Mouse (Mus musculus) forebrain, embryonic 14.5 days (tissue): Measurements from ENCODE around the gene Cnnm2. TPM values are rescaled to one million over a fixed set of nuclear protein-coding genes. Genes with fewer than 3 reads are reported as not detected.

ENCODE experiments used
- ATAC-seq: fragments of 200-750 bp; cut with Nextera tagmentation; 2 replicates; pipeline ENCODE4 v1.8.0; 2017; ENCODE audit warnings: mild to moderate bottlenecking, moderate library complexity
- DNase-seq: peaks from one replicate; pipeline ENCODE4 v3.0.0-alpha.2; 2015; ENCODE audit warnings: low spot score
- H3K27ac ChIP-seq: fragments of 300-500 bp; sonication (generic); 2 replicates; pipeline ENCODE4 v1.5.1; 2014; ENCODE audit warnings: low read depth, mild to moderate bottlenecking, control low read depth, low read length, moderate library complexity
- H3K27me3 ChIP-seq: fragments of 300-500 bp; sonication (generic); replicated peaks from 2 replicates; pipeline ENCODE4 v1.6.1; 2014; ENCODE audit warnings: low read length, control low read depth, mixed read lengths; ENCODE audit not compliant: control insufficient read depth, insufficient read depth
- H3K36me3 ChIP-seq: fragments of 300-500 bp; sonication (generic); 2 replicates; pipeline ENCODE4 v1.6.1; 2014; ENCODE audit warnings: low read length, control low read depth; ENCODE audit not compliant: control insufficient read depth, insufficient read depth
- H3K4me1 ChIP-seq: fragments of 300-500 bp; sonication (generic); 2 replicates; pipeline ENCODE4 v1.6.1; 2014; ENCODE audit warnings: antibody characterized with exemption, low read length, control low read depth; ENCODE audit not compliant: control insufficient read depth, insufficient read depth
- H3K4me2 ChIP-seq: fragments of 300-500 bp; sonication (generic); 2 replicates; pipeline ENCODE4 v1.6.1; 2014; ENCODE audit warnings: mild to moderate bottlenecking, control low read depth, low read length
- H3K4me3 ChIP-seq: fragments of 300-500 bp; sonication (generic); 2 replicates; pipeline ENCODE4 v1.5.1; 2014; ENCODE audit warnings: low read depth, low read length, control low read depth
- H3K9ac ChIP-seq: fragments of 300-500 bp; sonication (generic); 2 replicates; pipeline ENCODE4 v1.6.1; 2014; ENCODE audit warnings: mild to moderate bottlenecking, low read length, control low read depth, moderate library complexity
- H3K9me3 ChIP-seq: fragments of 300-500 bp; sonication (generic); replicated peaks from 2 replicates; pipeline ENCODE4 v1.6.1; 2016; ENCODE audit warnings: low read length, control low read depth, mixed read lengths; ENCODE audit not compliant: control insufficient read depth
- WGBS: fragments of 180-500 bp; shearing (Covaris S2); extraction: QIAGEN DNeasy Blood & Tissue Kit; methylation state at CpG from one replicate; pipeline ENCODE4 v1.1.7; 2014; 5-methylcytosine and 5-hydroxymethylcytosine counted together
- polyA plus RNA-seq: library from polyadenylated mRNA; unstranded; fragments of >200 nt; fragmentation: Nextera tagmentation; extraction: Ambion mirVana; gene quantifications from 2 replicates; pipeline ENCODE4 v1.2.1, GENCODE M21; 2014

Cnnm2 gene
- polyA plus RNA-seq, 1 experiment from 2014 or later, result 2.8 TPM

DNA sequence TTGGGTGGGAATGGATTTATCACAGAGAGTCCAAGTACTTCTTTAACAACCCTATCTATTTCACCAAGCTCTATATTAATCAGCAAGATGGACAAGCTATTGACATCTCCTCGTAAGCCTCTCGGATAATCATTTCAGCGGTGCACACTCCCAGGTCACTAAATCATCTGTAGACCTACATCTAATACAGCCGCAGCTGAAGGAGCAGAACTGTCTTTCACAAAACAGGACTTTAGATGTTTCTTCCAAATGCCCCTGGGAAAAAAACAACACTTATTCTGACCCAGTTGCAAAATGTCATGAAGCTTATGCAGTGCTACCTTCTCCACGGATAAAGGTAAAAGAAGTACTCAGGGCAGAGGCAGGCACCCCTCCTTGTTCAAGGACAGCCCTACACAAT is 146.8 kb downstream of the Cnnm2 start:
- 67% methylated on average over 5 of the region's 5 CpGs for WGBS
- no peak overlapping the region for H3K9ac ChIP-seq
- H3K36me3 ChIP-seq, result no peaks in the 10 kb centered on the region
- no peak overlapping the region for H3K4me3 ChIP-seq
- no peaks in the 10 kb centered on the region for H3K4me1 ChIP-seq
- ATAC-seq, result no peak
- no peak for DNase-seq
- H3K27ac ChIP-seq, result no peak overlapping the region
- H3K9me3 ChIP-seq, result no peaks in the 10 kb centered on the region
- no peaks in the 10 kb centered on the region for H3K27me3 ChIP-seq
- H3K4me2 ChIP-seq, result no peak overlapping the region

DNA sequence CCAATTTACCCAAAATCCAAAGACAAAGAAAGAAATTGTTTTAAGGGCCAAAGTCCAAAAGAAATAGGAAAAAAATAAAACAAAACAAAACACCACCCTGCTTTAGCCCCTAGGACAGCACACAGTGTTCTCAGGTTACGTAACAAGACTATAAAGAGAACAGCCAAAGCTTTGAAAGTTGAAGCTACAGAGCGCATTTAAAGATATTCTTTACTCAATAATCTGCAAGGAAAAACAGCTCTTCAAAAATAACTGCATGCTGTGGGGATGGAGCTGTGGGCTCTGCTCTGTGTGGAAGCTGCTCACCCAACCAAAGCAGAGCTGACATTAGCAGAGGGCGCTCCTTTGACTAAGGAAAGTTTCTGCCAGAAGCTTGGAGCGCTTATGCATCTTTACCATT is 147.6 kb downstream of the Cnnm2 start:
- Histone ChIP-seq H3K27me3 (no peaks in the 10 kb centered on the region), H3K9ac (no peak overlapping the region), H3K27ac (no peak overlapping the region), H3K9me3 (no peaks in the 10 kb centered on the region), H3K4me2 (no peak overlapping the region), H3K4me3 (no peak overlapping the region), H3K4me1 (no peaks in the 10 kb centered on the region), H3K36me3 (no peaks in the 10 kb centered on the region)
- DNase-seq, result peak; percentile 1
- no peak for ATAC-seq
- 34% methylated on average over 4 of the region's 4 CpGs for WGBS

DNA sequence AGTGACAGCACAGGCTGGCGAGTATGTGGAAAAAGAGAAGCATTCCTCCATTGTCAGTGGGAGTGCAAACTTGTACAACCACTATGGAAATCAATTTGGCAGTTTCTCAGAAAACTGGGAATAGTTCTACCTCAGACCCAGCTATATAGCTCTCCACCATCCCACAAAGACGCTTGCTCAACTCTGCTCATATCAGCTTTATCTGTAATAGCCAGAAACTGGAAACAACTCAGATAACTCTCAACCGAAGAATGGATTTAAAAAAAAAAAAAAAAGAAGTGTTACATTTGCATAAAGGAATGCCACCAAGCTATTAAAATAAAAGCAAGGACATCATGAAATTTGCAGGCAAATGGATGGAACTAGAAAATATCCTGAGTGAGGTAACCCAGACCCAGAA is 150.1 kb downstream of the Cnnm2 start:
- H3K27me3 ChIP-seq, result no peaks in the 10 kb centered on the region
- H3K36me3 ChIP-seq, result no peaks in the 10 kb centered on the region
- no peaks in the 10 kb centered on the region for H3K9me3 ChIP-seq
- no peak overlapping the region for H3K4me3 ChIP-seq
- no peak for ATAC-seq
- H3K4me2 ChIP-seq, result no peak overlapping the region
- no peak overlapping the region for H3K9ac ChIP-seq
- H3K4me1 ChIP-seq, result no peaks in the 10 kb centered on the region
- H3K27ac ChIP-seq, result no peak overlapping the region
- 89% methylated on average over 3 of the region's 3 CpGs for WGBS
- DNase-seq, result no peak

DNA sequence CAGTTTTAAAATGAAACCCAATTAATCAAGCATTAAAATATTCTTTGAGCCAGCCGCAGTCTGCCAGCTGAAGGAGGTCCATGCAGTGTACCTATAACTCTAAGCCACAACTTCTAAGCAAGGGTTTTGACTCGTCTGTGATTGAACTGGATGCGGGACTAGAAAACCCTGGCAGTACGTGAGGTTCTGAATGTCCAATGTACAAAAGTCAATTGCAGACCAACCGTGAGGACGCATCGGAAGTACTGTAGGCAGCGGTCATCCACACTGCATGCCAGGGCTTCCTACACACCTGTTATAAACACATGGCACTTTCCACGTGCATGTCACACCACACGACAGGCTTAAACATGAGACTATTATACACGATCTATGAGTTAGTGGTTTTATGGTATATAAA is 152.2 kb downstream of the Cnnm2 start:
- ATAC-seq, result no peak
- Histone ChIP-seq H3K9me3 (no peaks in the 10 kb centered on the region), H3K9ac (no peak overlapping the region), H3K27ac (no peak overlapping the region), H3K4me3 (no peak overlapping the region), H3K4me1 (no peaks in the 10 kb centered on the region), H3K4me2 (no peak overlapping the region), H3K36me3 (no peaks in the 10 kb centered on the region), H3K27me3 (no peaks in the 10 kb centered on the region)
- 93% methylated on average over 11 of the region's 11 CpGs for WGBS
- DNase-seq, result no peak

DNA sequence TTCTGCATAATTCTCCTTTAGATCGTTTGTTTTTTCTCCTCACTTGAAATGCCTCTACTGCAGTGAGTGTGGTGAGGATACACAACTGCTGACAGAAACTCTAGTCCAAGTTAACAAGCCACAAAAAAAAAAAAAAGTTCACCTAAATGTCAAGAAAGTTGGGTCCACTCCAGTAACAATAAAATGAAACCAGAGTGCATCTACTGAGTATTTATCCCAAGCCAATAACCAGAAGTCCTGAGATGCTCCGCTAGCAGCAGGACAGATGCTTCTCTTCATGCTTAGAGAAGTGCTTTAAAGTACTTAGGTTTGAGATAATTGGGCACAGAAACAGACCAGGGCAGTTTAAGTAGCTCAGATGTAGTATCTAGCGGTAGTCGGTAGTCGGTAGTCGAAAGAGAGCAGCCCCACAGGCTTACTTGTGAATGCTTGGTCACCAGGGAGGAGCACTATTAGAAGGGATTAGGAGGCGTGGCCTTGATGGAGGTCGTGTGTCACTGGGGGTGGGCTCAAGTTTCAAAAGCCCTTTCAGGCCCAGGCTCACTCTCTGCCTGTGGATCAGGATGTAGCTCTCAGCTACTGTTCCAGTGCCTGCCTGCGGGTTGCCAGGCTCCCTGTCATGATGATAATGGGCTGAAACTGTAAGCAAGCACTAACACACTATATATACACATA is 154.1 kb downstream of the Cnnm2 start:
- Histone ChIP-seq H3K4me3 (no peak overlapping the region), H3K36me3 (no peaks in the 10 kb centered on the region; the same call in 1 of the 2 replicates), H3K4me2 (no peak overlapping the region), H3K27me3 (no peaks in the 10 kb centered on the region), H3K4me1 (no peaks in the 10 kb centered on the region), H3K9me3 (no peaks in the 10 kb centered on the region), H3K9ac (no peak overlapping the region), H3K27ac (no peak overlapping the region)
- 58% methylated on average over 9 of the region's 9 CpGs for WGBS
- DNase-seq, result no peak
- no peak for ATAC-seq

DNA sequence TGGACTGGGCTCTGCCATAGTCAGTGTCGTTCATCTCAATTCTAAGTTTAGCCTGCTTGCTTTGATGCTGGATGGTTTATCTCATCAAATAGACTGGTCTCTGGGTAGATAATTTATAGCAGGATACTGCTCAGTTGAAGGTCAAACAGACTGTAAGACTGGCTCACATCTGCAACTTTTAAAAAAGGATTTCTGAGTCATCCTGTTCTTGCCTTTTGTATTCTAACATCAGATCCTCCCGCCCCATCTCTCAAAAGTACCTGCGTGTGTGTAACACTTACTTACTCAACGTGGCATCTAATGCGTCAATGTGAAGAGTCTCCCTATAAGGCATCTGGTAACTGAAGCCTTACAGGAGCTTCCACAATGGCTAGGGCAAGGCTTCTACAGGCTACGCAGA is 159.2 kb downstream of the Cnnm2 start:
- H3K27me3 ChIP-seq, result no peaks in the 10 kb centered on the region
- DNase-seq (no peak), ATAC-seq (no peak)
- no peak overlapping the region for H3K9ac ChIP-seq
- WGBS, result 91% methylated on average over 6 of the region's 6 CpGs
- no peaks in the 10 kb centered on the region for H3K4me1 ChIP-seq
- H3K36me3 ChIP-seq, result peaks cover 5% of the 10 kb centered on the region; the same call in 1 of the 2 replicates
- H3K27ac ChIP-seq, result no peak overlapping the region
- no peaks in the 10 kb centered on the region for H3K9me3 ChIP-seq
- no peak overlapping the region for H3K4me3 ChIP-seq
- H3K4me2 ChIP-seq, result no peak overlapping the region

DNA sequence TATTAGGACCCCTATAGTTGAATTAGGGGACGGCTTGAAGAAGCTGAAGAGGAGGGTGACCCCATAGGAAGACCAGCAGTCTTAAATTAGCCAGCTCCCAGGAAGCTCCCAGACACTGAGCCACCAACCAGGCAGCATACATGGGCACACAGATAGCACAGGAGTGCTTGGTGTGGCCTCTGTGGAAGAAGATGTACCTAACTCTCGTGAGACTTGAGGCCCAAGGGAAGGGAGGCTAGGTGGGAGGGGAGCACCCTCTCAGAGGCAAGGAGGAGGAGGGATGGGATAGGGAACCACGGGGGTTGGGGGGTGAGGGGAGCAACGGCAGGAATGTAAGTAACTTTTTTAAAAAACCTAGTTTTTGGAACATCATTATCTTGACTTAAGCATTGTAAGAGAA is 165.0 kb downstream of the Cnnm2 start:
- no peak overlapping the region for H3K9ac ChIP-seq
- H3K36me3 ChIP-seq, result 0 out of 2 replicates have a peak, but pooled peaks cover under 1% of the 10 kb centered on the region
- no peak overlapping the region for H3K27ac ChIP-seq
- H3K9me3 ChIP-seq, result no peaks in the 10 kb centered on the region
- ATAC-seq (no peak), DNase-seq (no peak)
- no peak overlapping the region for H3K4me3 ChIP-seq
- no peaks in the 10 kb centered on the region for H3K27me3 ChIP-seq
- no peak overlapping the region for H3K4me2 ChIP-seq
- 59% methylated on average over 4 of the region's 4 CpGs for WGBS
- no peaks in the 10 kb centered on the region for H3K4me1 ChIP-seq

DNA sequence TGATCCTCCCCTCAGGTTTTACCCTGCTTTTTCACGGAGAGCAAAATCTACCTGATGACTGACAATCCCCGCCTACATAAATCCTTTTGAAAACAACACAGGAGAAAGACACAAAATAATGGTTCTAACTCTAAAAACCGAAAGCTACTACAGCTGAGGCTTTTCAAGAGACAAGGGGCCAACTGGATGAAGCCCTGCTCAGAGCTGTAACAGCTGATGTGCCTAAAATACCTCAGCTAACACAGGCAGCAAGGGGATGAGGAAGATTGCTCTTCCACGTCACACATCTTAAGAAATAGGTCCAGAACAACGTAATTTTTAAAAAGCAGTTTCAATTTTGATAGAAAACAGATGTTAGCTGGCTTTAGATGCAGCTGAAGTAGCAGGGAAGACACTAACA is 165.6 kb downstream of the Cnnm2 start:
- Histone ChIP-seq H3K4me2 (no peak overlapping the region), H3K27me3 (no peaks in the 10 kb centered on the region)
- 63% methylated on average over 5 of the region's 5 CpGs for WGBS

DNA sequence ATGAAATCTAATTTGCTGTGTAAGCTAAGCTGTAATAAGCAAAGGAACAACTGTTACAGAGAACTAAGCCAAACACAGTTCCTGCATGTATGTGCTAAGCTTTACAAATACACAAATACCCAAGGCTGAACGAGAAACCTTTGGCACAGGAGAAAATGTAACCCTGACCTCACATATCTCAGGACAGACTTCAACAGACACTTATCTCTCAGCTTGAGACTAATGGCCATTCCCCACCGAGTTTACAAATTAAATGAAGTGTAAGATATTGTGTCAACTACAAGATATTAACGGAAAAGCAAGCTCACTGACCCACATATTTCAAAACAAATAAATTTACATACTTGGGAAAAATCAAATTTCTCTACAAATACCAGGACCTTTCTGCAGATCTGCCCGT is 166.7 kb downstream of the Cnnm2 start:
- Histone ChIP-seq H3K27ac (no peak overlapping the region), H3K27me3 (no peaks in the 10 kb centered on the region), H3K4me1 (no peaks in the 10 kb centered on the region), H3K9ac (no peak overlapping the region), H3K9me3 (no peaks in the 10 kb centered on the region), H3K4me3 (no peak overlapping the region), H3K4me2 (no peak overlapping the region), H3K36me3 (no peaks in the 10 kb centered on the region)
- no peak for ATAC-seq
- WGBS, result 66% methylated on average over 4 of the region's 4 CpGs
- DNase-seq, result no peak

More for the DNA sequence above, 165.6 kb downstream of the Cnnm2 start:
- DNase-seq (no peak), ATAC-seq (no peak)
- no peak overlapping the region for H3K4me3 ChIP-seq
- no peaks in the 10 kb centered on the region for H3K4me1 ChIP-seq
- no peak overlapping the region for H3K27ac ChIP-seq
- no peaks in the 10 kb centered on the region for H3K36me3 ChIP-seq
- no peaks in the 10 kb centered on the region for H3K9me3 ChIP-seq
- H3K9ac ChIP-seq, result no peak overlapping the region
